Mouse (Mus musculus): ENCODE measurements around the gene Spink2. TPM values are rescaled to one million over a fixed set of nuclear protein-coding genes. Genes with fewer than 3 reads are reported as not detected.

Gene Spink2
- total and polyA plus RNA-seq, 2 experiments: not detected

DNA sequence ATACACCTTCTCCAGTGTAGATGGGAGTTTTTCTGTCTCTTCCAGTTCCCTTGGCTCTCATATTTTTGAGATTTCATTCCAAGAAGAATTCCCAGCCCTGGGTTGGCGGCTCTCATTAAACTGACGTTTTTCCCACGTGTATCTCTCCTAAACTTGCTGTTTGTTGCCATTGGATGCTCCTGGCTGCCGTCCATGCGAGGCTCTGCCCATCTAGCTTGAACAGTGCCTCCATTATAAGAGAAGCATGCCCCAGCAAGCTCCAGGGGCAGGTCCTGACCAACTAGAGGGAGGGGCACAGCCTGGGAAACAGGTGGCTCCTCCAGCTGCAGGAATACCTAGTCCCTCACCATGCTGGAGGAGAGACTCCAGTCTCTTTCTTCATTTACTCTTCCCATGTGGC lies 54.3 kb downstream of the Spink2 start:
- no peaks in the 10 kb centered on the region for H3K27me3 ChIP-seq (ENCODE audit: control insufficient read depth, insufficient read depth, low read length)
- no peak overlapping the region for H3K27ac ChIP-seq (replicated peaks; ENCODE audit: insufficient read depth, low read depth, low read length)
- no peaks in the 10 kb centered on the region for H3K36me3 ChIP-seq (ENCODE audit: control insufficient read depth, insufficient read depth, low read length)
- no peak overlapping the region for H3K4me3 ChIP-seq (ENCODE audit: insufficient read depth, low read depth, low read length)
- no peak for TF ChIP-seq POLR2A (IDR thresholded peaks at IDR 0.05; ENCODE audit: extremely low read depth, insufficient read depth, low read length)
- no peak for TF ChIP-seq CTCF (IDR thresholded peaks at IDR 0.05; ENCODE audit: low read depth, low read length)
- DNase-seq (ENCODE audit: extremely low read depth, low read depth, low spot score): no peak
- no peak overlapping the region for H3K9ac ChIP-seq (ENCODE audit: low read depth, low read length)
- 91% methylated on average over 5 of the region's 5 CpGs for WGBS
- H3K4me1 ChIP-seq (ENCODE audit: control insufficient read depth, insufficient read depth, low read length): 0 out of 2 replicates have a peak, but pooled peaks cover 3% of the 10 kb centered on the region
- H3K79me2 ChIP-seq (ENCODE audit: control insufficient read depth, insufficient read depth, low read length): no peaks in the 10 kb centered on the region

DNA sequence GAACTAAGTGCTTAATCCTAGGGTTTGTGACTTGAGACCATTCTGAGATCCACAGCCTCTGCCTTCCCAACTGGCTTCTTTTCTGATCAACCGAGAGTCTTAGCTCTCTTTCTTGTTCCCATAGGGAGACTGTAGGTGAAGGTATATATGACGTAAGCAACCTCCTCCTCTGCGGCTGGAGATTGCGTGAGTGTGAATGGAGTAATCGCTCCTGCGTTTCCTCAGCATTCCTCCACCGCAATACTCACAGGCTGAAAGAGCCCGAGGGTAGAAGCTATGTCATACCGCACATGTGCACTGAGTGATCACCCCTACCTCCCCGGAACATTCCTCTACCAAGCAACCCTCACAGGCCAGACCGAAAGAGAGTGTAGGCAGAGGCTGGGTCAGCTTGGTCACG lies 55.7 kb downstream of the Spink2 start:
- TF ChIP-seq POLR2A (IDR thresholded peaks at IDR 0.05; ENCODE audit: extremely low read depth, insufficient read depth, low read length) (no peak), CTCF (IDR thresholded peaks at IDR 0.05; ENCODE audit: low read depth, low read length) (no peak)
- H3K36me3 ChIP-seq (ENCODE audit: control insufficient read depth, insufficient read depth, low read length): no peaks in the 10 kb centered on the region
- no peaks in the 10 kb centered on the region for H3K79me2 ChIP-seq (ENCODE audit: control insufficient read depth, insufficient read depth, low read length)
- no peak overlapping the region for H3K27ac ChIP-seq (replicated peaks; ENCODE audit: insufficient read depth, low read depth, low read length)
- 0 out of 2 replicates have a peak, but pooled peaks cover 3% of the 10 kb centered on the region for H3K4me1 ChIP-seq (ENCODE audit: control insufficient read depth, insufficient read depth, low read length)
- no peak overlapping the region for H3K4me3 ChIP-seq (ENCODE audit: insufficient read depth, low read depth, low read length)
- WGBS: 94% methylated on average over 12 of the region's 12 CpGs
- DNase-seq (ENCODE audit: extremely low read depth, low read depth, low spot score): no peak
- H3K27me3 ChIP-seq (ENCODE audit: control insufficient read depth, insufficient read depth, low read length): no peaks in the 10 kb centered on the region
- no peak overlapping the region for H3K9ac ChIP-seq (ENCODE audit: low read depth, low read length)

Other genes with a start within 250 kb of the Spink2 start
- 43.4 and 43.5 TPM in 2 replicates for gene Srp72, start 236.8 kb downstream of the Spink2 start, total RNA-seq (2014; rRNA removed)
- gene Srp72, start 236.8 kb downstream of the Spink2 start, polyA plus RNA-seq (2012; rRNA removed): 18.4 and 23.1 TPM in 2 replicates
- not detected in 2 replicates for gene Arl9, start 207.4 kb downstream of the Spink2 start, total RNA-seq (2014; rRNA removed)
- 0.33 TPM in 1 of 2 replicates, not detected in the other for gene Arl9, start 207.4 kb downstream of the Spink2 start, polyA plus RNA-seq (2012; rRNA removed)
- gene Thegl, start 195.4 kb downstream of the Spink2 start, total RNA-seq (2014; rRNA removed): not detected in 2 replicates
- not detected in 2 replicates for gene Thegl, start 195.4 kb downstream of the Spink2 start, polyA plus RNA-seq (2012; rRNA removed)
- 42.7 and 77.2 TPM in 2 replicates for gene Hopx, start 96.3 kb downstream of the Spink2 start, total RNA-seq (2014; rRNA removed)
- 84.9 and 92.3 TPM in 2 replicates for gene Hopx, start 96.3 kb downstream of the Spink2 start, polyA plus RNA-seq (2012; rRNA removed)
- gene Rest, start 54.0 kb upstream of the Spink2 start, total RNA-seq (2014; rRNA removed): 9.8 and 9.9 TPM in 2 replicates
- gene Rest, start 54.0 kb upstream of the Spink2 start, polyA plus RNA-seq (2012; rRNA removed): 3.3 and 3.7 TPM in 2 replicates
- 4.2 and 6.2 TPM in 2 replicates for gene Noa1, start 98.6 kb upstream of the Spink2 start, total RNA-seq (2014; rRNA removed)
- 7.5 and 8.6 TPM in 2 replicates for gene Noa1, start 98.6 kb upstream of the Spink2 start, polyA plus RNA-seq (2012; rRNA removed)
- gene Polr2b, start 98.7 kb upstream of the Spink2 start, total RNA-seq (2014; rRNA removed): 31.6 and 43.3 TPM in 2 replicates
- gene Polr2b, start 98.7 kb upstream of the Spink2 start, polyA plus RNA-seq (2012; rRNA removed): 24.3 and 31.0 TPM in 2 replicates
- gene Igfbp7, start 196.6 kb upstream of the Spink2 start, total RNA-seq (2014; rRNA removed): 69.7 and 96.6 TPM in 2 replicates
- gene Igfbp7, start 196.6 kb upstream of the Spink2 start, polyA plus RNA-seq (2012; rRNA removed): 336 and 387 TPM in 2 replicates